Mouse (Mus musculus) ES-E14 (cell line): ENCODE measurements around the gene Rnf220. TPM values are rescaled to one million over a fixed set of nuclear protein-coding genes. Genes with fewer than 3 reads are reported as not detected.

Experiments used
- DNase-seq: peaks from one replicate; pipeline ENCODE4 v3.0.0-alpha.2; 2013; ENCODE audit warnings: low read depth, low spot score
- H3K27ac ChIP-seq: 2 replicates; pipeline ENCODE4 v1.5.1; 2012; ENCODE audit warnings: low read depth, mild to moderate bottlenecking, low read length, moderate library complexity, mixed read lengths; ENCODE audit not compliant: poor library complexity, insufficient read depth, severe bottlenecking
- H3K36me3 ChIP-seq: 2 replicates; pipeline ENCODE4 v1.6.1; 2012; ENCODE audit warnings: mild to moderate bottlenecking, low read length, moderate library complexity, mixed read lengths; ENCODE audit not compliant: control insufficient read depth, poor library complexity, insufficient read depth, severe bottlenecking
- H3K4me1 ChIP-seq, 2 experiments: fragments of 150-350 bp in 1 of 2; sonication (generic) in 1 of 2; 2 replicates each; pipeline ENCODE4 v1.6.1; 2012; ENCODE audit warnings: low read length in 2 of 2, mild to moderate bottlenecking in 1 of 2, mixed read lengths in 1 of 2; ENCODE audit not compliant: control insufficient read depth in 2 of 2, insufficient read depth in 2 of 2, poor library complexity in 1 of 2
- H3K4me3 ChIP-seq, 2 experiments: fragments of 150-350 bp in 1 of 2; sonication (generic) in 1 of 2; 2 replicates each; pipeline ENCODE4 v1.5.1; 2012; ENCODE audit warnings: low read length in 2 of 2, low read depth in 1 of 2, mild to moderate bottlenecking in 1 of 2, mixed read lengths in 1 of 2; ENCODE audit not compliant: insufficient read depth in 1 of 2, poor library complexity in 1 of 2, severe bottlenecking in 1 of 2
- H3K9ac ChIP-seq: 2 replicates; pipeline ENCODE4 v1.6.1; 2012; ENCODE audit warnings: low read depth, mild to moderate bottlenecking, low read length, mixed read lengths; ENCODE audit not compliant: poor library complexity, insufficient read depth, severe bottlenecking
- H3K9me3 ChIP-seq: fragments of 150-350 bp; sonication (generic); 2 replicates; pipeline ENCODE4 v1.6.1; 2012; ENCODE audit warnings: low read depth, mild to moderate bottlenecking, low read length; ENCODE audit not compliant: control insufficient read depth, insufficient read depth
- CHD2 ChIP-seq: IDR thresholded peaks from 2 replicates; pipeline ENCODE4 v1.6.1; 2014; ENCODE audit warnings: mild to moderate bottlenecking, low read depth, low read length, inconsistent platforms
- HCFC1 ChIP-seq: IDR thresholded peaks from 2 replicates; pipeline ENCODE4 v1.6.1; 2012; ENCODE audit warnings: low read length, inconsistent platforms, borderline replicate concordance; ENCODE audit not compliant: insufficient read depth
- MAFK ChIP-seq: IDR thresholded peaks from 2 replicates; pipeline ENCODE4 v1.6.1; 2014; ENCODE audit warnings: mild to moderate bottlenecking, low read depth, low read length, inconsistent platforms; ENCODE audit not compliant: insufficient read depth
- ZC3H11A ChIP-seq: IDR thresholded peaks from 2 replicates; pipeline ENCODE4 v1.6.1; 2012; ENCODE audit warnings: low read depth, mild to moderate bottlenecking, inconsistent platforms, low read length, borderline replicate concordance
- ZNF384 ChIP-seq: IDR thresholded peaks from 2 replicates; pipeline ENCODE4 v1.6.1; 2012; ENCODE audit warnings: low read depth, low read length, inconsistent platforms
- in situ Hi-C, 2 experiments: fragments of 600-800 bp; cut with MboI; formaldehyde crosslinking; loops; one replicate each; pipeline ENCODE4 v1.15.1; 2025; ENCODE audit warnings: low sequenced_read_pairs in 2 of 2, inconsistent platforms in 1 of 2; ENCODE audit not compliant: unreplicated experiment in 2 of 2
- total RNA-seq: library from RNA; depleted of rRNA; stranded (reverse); fragments of 300-350 nt; gene quantifications from 2 replicates; pipeline ENCODE4 v1.2.3, GENCODE M21; 2012

Gene Rnf220
- total RNA-seq, 1 experiment: 130 TPM

DNA sequence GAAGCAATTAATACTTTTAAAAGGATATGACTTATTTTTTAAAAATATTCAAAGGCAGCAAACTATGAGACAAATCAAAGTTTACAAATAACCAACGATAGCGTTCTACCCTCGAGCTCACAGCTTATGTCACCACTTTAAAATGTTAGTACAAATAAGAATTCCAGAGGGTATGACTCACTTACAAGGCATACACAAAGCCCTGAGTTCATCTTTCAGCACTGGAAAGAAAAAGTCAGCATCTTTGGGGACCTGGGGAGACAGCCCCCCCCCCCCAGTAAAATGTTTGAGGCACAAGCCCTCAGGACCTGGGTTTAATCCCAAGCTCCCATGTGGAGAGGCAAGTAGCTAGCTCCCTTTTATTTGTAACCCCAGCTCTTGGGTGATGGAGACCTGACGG is 27.4 kb downstream of the Rnf220 start:
- Histone ChIP-seq H3K4me3 (no peak overlapping the region), H3K9ac (no peak overlapping the region), H3K4me1 (peaks cover 4 to 5% of the 10 kb centered on the region in 2 experiments; a peak in 3 of 4 replicates), H3K9me3 (no peaks in the 10 kb centered on the region), H3K27ac (no peak overlapping the region), H3K36me3 (no peaks in the 10 kb centered on the region)
- no peak for TF ChIP-seq HCFC1
- no peak for TF ChIP-seq CHD2
- TF ChIP-seq ZC3H11A: no peak
- TF ChIP-seq ZNF384: no peak
- in situ Hi-C loops: no loop called here
- DNase-seq: no peak

DNA sequence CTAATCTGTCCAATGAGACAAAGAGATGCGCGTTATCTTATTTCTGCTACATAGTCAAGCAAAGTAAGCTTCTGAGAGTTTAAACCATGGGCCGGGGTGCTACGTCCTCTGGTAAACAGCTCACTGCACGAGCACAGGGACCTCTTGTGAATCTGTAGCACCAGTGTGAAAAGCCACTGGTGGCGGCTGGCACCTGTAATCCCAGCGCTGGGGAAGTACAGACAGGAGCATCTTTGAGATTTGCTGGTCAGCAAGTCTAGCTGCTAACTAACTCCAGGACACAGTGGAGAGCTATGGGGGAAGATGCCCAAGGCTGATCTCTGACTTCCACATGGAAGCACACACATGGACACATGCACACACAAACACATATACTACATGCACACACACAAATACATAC is 28.9 kb downstream of the Rnf220 start:
- Histone ChIP-seq H3K4me1 (peaks cover 0 to 2% of the 10 kb centered on the region in 2 experiments; a peak in 2 of 4 replicates), H3K4me3 (no peak overlapping the region), H3K36me3 (no peaks in the 10 kb centered on the region), H3K9ac (no peak overlapping the region), H3K9me3 (no peaks in the 10 kb centered on the region), H3K27ac (no peak overlapping the region)
- in situ Hi-C loops: no loop called here
- DNase-seq: no peak
- TF ChIP-seq CHD2: no peak
- no peak for TF ChIP-seq ZNF384
- no peak for TF ChIP-seq ZC3H11A
- no peak for TF ChIP-seq MAFK
- no peak for TF ChIP-seq HCFC1

DNA sequence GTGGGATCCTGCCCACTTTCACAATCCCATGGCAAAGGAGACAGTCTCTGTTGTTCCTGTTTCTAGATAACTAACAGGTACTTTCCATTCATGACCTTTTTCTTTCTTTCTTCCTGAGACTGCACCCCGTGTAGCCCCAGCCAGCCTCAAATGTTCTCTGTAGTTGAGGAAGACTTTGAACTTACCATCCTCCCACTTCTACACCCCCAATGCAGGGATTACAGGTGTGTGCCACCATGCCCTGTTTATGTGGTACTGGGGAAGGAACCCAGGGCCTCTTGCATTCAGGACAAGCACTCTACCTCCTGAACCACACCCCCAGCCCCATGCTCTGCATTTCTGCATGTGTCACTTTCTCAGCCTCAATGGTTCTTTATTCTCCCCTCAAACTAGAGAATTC is 47.7 kb downstream of the Rnf220 start:
- DNase-seq: no peak
- in situ Hi-C loops: no loop called here
- H3K27ac ChIP-seq: no peak overlapping the region
- H3K4me1 ChIP-seq: no peaks in the 10 kb centered on the region
- TF ChIP-seq ZNF384 (no peak), CHD2 (no peak), HCFC1 (no peak)
- H3K9me3 ChIP-seq: no peaks in the 10 kb centered on the region
- H3K4me3 ChIP-seq: no peak overlapping the region
- no peaks in the 10 kb centered on the region for H3K36me3 ChIP-seq
- no peak overlapping the region for H3K9ac ChIP-seq

DNA sequence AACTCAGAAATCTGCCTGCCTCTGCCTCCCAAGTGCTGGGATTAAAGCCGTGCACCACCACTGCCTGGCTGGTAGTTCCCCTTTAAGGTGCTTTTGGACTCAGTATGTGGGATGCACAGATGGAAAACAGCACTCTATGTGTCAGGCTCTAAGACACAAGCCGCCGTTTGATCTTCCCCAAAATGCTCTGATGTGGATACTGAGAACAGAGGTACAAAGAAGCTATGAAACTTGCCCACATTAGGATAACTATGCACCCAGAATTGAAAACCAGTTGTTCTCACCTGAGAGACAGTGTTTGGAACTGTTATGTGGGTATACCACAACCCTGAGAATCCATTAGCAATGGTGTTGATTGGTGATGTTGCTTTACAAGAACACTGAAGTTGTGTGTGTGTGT is 48.9 kb downstream of the Rnf220 start:
- no peaks in the 10 kb centered on the region for H3K36me3 ChIP-seq
- no peak overlapping the region for H3K27ac ChIP-seq
- H3K4me1 ChIP-seq: no peaks in the 10 kb centered on the region
- no peak for DNase-seq
- no peak overlapping the region for H3K9ac ChIP-seq
- TF ChIP-seq ZC3H11A: no peak
- TF ChIP-seq ZNF384: no peak
- TF ChIP-seq MAFK: no peak
- no peak for TF ChIP-seq HCFC1
- no peak for TF ChIP-seq CHD2
- no peaks in the 10 kb centered on the region for H3K9me3 ChIP-seq
- in situ Hi-C loops: no loop called here
- no peak overlapping the region for H3K4me3 ChIP-seq

DNA sequence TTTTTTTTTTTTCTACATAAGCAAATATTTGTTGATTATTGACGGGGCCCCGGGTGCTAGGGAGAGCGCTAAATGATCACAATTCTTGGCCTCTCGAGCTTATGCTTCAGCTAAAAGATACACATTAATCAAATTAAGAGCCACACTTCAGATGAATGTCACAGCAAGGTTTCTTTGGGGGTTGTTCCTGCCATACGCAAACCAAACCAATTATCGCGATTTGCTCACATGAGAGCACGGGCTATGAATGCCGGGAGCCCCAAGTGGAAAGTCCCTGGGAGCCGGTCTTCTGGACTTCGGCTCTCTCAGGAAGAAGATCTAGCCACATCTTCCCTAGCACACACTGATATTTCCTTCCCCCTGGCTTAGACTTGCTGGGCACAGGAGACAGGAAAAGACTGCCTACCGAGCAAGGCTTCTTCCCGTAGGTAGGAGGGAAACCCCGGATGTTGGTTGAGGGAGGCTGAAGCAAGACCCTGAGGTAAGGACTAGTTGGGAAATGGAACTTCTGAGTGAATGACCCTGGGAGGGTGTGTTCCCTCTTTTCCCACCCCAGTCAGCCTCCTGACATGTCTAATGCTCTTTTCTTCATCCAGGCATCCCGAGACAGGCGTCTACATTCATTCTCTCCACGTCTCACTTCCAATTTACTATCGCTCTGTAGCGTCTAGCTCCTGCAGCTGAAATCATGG is 51.2 kb downstream of the Rnf220 start:
- no peak overlapping the region for H3K27ac ChIP-seq
- in situ Hi-C loops: no loop called here

More for the DNA sequence above, 51.2 kb downstream of the Rnf220 start:
- Histone ChIP-seq H3K9me3 (no peaks in the 10 kb centered on the region), H3K9ac (no peak overlapping the region), H3K4me1 (no peaks in the 10 kb centered on the region), H3K4me3 (no peak overlapping the region), H3K36me3 (no peaks in the 10 kb centered on the region)
- DNase-seq: no peak
- no peak for TF ChIP-seq HCFC1
